Mouse (Mus musculus): ENCODE measurements around the gene Cdc42bpb. TPM values are rescaled to one million over a fixed set of nuclear protein-coding genes. Genes with fewer than 3 reads are reported as not detected.

Gene Cdc42bpb
- polyA plus RNA-seq, 1 experiment from 2014 or later, result 35.0 TPM

DNA sequence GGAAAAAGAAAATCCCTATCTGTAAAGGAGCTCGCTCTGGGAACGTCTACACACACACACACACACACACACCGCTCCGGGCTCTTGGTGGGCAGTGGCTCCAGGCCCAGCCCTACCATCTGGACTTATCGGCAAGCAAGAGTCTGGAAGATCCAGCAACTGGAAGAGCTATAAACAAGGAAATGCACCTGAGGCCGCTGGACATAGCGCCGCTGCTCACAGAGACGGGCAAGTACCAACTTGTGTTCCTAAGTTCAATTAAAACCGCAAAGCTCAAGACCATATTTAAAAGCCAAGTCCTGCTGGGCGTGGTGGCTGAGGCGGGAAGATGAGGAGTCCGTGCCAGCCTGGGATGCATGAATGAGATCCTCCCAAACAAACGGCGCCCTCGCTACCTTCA lies 16.8 kb downstream of the Cdc42bpb start:
- Histone ChIP-seq H3K27ac (no peak overlapping the region), H3K36me3 (no peaks in the 10 kb centered on the region), H3K27me3 (no peaks in the 10 kb centered on the region), H3K4me3 (no peak overlapping the region), H3K4me1 (peaks cover 50% of the 10 kb centered on the region), H3K4me2 (replicated peaks) (no peak overlapping the region), H3K9me3 (no peaks in the 10 kb centered on the region), H3K9ac (no peak overlapping the region)
- 88% methylated on average over 16 of the region's 16 CpGs for WGBS
- no peak for ATAC-seq (ENCODE audit: insufficient number of reproducible peaks, insufficient read depth, low FRiP score, low TSS enrichment)

DNA sequence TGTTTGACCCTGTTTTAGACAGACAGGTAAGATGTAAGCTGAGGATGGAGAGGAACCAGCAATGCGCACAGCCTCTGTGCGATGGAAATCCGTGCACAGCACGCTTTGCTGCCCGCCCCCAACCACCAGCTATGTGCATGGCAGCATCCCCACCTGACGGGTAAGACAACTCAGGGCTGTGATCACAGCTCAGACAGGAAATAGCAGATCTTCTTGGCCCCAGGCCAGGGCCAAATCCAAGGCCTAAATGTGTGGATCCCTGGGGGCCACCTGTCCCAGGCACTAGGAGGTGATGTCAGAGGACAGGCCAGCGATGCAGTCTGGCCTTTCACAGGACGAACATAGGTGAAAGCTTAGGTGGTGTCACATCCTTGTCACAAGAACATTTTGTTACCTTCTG lies 21.3 kb downstream of the Cdc42bpb start:
- no peak for ATAC-seq (ENCODE audit: insufficient number of reproducible peaks, insufficient read depth, low FRiP score, low TSS enrichment)
- WGBS, result 81% methylated on average over 8 of the region's 8 CpGs
- no peak overlapping the region for H3K27ac ChIP-seq
- peaks cover 39% of the 10 kb centered on the region; the same call in 1 of the 2 replicates for H3K4me1 ChIP-seq
- H3K4me2 ChIP-seq (replicated peaks), result no peak overlapping the region
- no peak overlapping the region for H3K4me3 ChIP-seq
- no peaks in the 10 kb centered on the region for H3K9me3 ChIP-seq
- no peaks in the 10 kb centered on the region for H3K27me3 ChIP-seq
- peaks cover 11% of the 10 kb centered on the region; the same call in 1 of the 2 replicates for H3K36me3 ChIP-seq
- no peak overlapping the region for H3K9ac ChIP-seq

DNA sequence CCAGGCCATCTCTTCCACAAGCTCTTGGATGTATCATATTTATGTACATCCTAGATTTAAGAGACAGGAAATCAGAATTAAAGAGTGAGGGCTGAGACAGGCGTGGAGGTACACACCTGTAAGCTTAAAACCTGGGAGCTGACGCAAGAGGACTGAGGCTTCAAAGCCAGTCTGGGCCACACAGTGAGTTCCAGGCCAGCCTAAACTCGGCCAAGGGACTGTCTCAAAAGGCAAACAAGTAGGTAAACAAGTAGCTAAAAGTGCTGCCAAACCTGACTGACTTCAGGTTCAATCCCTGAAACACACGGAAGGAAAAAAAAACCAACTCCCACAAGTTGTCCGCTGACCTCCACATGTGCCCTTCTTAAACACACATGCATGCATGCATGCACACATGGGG lies 23.4 kb downstream of the Cdc42bpb start:
- Histone ChIP-seq H3K4me2 (replicated peaks) (no peak overlapping the region), H3K36me3 (peaks cover 11% of the 10 kb centered on the region; the same call in 1 of the 2 replicates), H3K27me3 (no peaks in the 10 kb centered on the region), H3K4me1 (peaks cover 42% of the 10 kb centered on the region; the same call in 1 of the 2 replicates), H3K9ac (no peak overlapping the region), H3K27ac (no peak overlapping the region), H3K4me3 (no peak overlapping the region), H3K9me3 (no peaks in the 10 kb centered on the region)
- 74% methylated on average over 5 of the region's 5 CpGs for WGBS
- no peak for ATAC-seq (ENCODE audit: insufficient number of reproducible peaks, insufficient read depth, low FRiP score, low TSS enrichment)

DNA sequence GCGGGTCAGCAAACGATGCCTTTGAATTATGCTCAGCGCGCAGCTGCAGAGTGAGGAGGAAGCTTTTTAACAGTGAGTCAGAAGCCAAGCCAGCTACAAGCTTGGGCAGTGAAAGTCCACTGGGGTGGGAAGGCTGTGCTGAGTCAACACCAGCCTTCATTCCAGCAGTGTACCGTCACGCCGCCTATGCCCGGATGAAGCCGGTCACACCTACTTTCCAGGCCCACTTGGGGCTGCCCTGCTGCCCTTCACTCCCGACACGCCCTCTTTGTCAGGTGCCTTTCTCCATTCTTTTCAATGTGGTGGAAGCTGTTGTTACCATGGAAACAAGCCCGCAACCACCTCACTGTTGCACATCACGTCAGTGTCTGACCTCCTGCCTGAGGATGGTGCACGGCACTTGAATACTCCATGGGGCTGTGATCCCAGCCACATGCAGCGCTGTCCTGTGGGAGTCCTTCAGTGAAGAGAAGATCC lies 24.0 kb downstream of the Cdc42bpb start:
- ATAC-seq (ENCODE audit: insufficient number of reproducible peaks, insufficient read depth, low FRiP score, low TSS enrichment), result no peak
- Histone ChIP-seq H3K4me3 (no peak overlapping the region), H3K9ac (no peak overlapping the region), H3K9me3 (no peaks in the 10 kb centered on the region), H3K4me2 (replicated peaks) (no peak overlapping the region), H3K27me3 (no peaks in the 10 kb centered on the region), H3K4me1 (peaks cover 42% of the 10 kb centered on the region; the same call in 1 of the 2 replicates), H3K36me3 (peaks cover 11% of the 10 kb centered on the region; the same call in 1 of the 2 replicates), H3K27ac (no peak overlapping the region)
- WGBS, result 78% methylated on average over 15 of the region's 15 CpGs

DNA sequence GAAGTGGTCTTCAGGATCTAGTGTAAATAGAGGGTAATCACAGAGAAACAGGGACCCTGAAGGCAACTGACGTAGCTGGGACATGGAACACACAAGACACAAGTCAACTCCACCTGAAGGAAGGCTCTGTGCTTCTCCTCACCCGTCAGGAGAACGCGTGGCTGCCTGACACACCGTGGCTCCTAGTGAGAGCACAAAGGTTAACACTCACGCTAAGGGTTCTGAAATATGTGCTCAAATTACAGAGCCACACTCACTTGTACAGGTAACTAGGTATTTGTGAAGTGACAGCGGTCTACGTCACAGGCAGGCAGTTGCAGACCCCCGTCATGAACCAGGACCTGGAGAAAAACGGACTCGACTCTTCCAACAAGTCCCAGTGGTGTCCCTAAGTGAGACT lies 24.5 kb downstream of the Cdc42bpb start:
- 86% methylated on average over 11 of the region's 11 CpGs for WGBS
- no peak for ATAC-seq (ENCODE audit: insufficient number of reproducible peaks, insufficient read depth, low FRiP score, low TSS enrichment)
- H3K36me3 ChIP-seq, result peaks cover 11% of the 10 kb centered on the region; the same call in 1 of the 2 replicates
- H3K27ac ChIP-seq, result no peak overlapping the region
- H3K4me2 ChIP-seq (replicated peaks), result no peak overlapping the region
- no peaks in the 10 kb centered on the region for H3K9me3 ChIP-seq
- peaks cover 37% of the 10 kb centered on the region; the same call in 1 of the 2 replicates for H3K4me1 ChIP-seq
- H3K4me3 ChIP-seq, result no peak overlapping the region
- no peak overlapping the region for H3K9ac ChIP-seq
- no peaks in the 10 kb centered on the region for H3K27me3 ChIP-seq

DNA sequence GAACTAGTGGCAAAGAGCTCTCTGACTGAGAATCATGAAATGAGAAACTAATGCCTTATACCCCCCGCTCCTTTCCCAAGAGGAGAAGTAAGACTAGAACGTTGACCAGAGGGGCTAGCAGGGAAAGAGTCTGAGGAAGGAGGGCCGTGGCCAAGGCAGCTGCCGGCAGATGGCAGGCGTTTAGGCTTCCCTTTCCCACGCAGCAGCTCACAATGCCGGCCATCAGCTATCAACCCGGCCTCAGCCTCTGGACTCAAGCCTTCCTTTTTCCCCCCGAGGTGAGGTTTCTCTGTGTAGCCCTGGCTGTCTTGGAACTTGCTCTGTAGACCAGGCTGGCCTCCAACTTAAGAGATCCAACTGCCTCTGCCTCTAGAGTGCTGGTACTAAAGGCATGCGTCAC lies 25.0 kb downstream of the Cdc42bpb start:
- Histone ChIP-seq H3K9me3 (no peaks in the 10 kb centered on the region), H3K4me2 (replicated peaks) (no peak overlapping the region), H3K27ac (no peak overlapping the region), H3K4me1 (peaks cover 32% of the 10 kb centered on the region; the same call in 1 of the 2 replicates), H3K9ac (no peak overlapping the region), H3K4me3 (no peak overlapping the region), H3K27me3 (no peaks in the 10 kb centered on the region), H3K36me3 (peaks cover 11% of the 10 kb centered on the region; the same call in 1 of the 2 replicates)
- WGBS, result 78% methylated on average over 10 of the region's 10 CpGs
- no peak for ATAC-seq (ENCODE audit: insufficient number of reproducible peaks, insufficient read depth, low FRiP score, low TSS enrichment)

DNA sequence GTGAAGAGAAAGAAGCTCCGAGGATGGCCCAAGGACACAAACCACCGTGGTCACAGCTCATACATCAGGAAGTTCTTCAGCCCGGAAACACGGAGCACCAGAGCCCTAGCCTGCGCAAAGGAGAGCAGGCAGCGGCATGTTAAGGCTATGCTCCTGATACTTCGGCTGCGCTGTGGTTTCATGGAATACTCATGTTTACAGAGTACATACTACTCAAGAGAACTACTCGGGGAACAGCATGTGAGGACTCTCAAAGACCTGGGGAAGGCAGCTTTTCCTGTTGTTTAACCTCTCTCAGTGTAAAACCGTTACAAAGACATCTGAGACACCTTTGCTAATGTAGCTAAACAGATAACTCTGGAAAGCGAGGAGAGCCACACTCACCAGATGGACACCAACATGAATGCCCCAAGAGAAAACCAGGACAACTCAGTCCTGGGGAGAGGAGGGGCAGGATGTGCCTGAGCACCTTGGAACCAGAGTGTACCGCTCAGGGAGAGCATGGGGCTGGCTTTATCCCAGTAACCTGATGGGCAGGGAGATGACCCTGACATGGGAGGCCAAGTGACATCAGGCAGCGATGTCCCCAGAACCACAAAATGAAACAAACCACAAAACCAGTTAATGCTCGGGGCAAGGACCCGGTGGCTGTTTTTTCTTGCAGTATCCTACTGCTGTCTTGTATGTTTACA lies 27.8 kb downstream of the Cdc42bpb start:
- no peaks in the 10 kb centered on the region for H3K9me3 ChIP-seq
- H3K9ac ChIP-seq, result no peak overlapping the region
- peaks cover 11% of the 10 kb centered on the region; the same call in 1 of the 2 replicates for H3K36me3 ChIP-seq
- H3K27me3 ChIP-seq, result no peaks in the 10 kb centered on the region
- H3K4me2 ChIP-seq (replicated peaks), result no peak overlapping the region
- H3K4me1 ChIP-seq, result peaks cover 22% of the 10 kb centered on the region; the same call in 1 of the 2 replicates
- ATAC-seq (ENCODE audit: insufficient number of reproducible peaks, insufficient read depth, low FRiP score, low TSS enrichment), result no peak
- H3K4me3 ChIP-seq, result no peak overlapping the region
- no peak overlapping the region for H3K27ac ChIP-seq
- 90% methylated on average over 15 of the region's 15 CpGs for WGBS

DNA sequence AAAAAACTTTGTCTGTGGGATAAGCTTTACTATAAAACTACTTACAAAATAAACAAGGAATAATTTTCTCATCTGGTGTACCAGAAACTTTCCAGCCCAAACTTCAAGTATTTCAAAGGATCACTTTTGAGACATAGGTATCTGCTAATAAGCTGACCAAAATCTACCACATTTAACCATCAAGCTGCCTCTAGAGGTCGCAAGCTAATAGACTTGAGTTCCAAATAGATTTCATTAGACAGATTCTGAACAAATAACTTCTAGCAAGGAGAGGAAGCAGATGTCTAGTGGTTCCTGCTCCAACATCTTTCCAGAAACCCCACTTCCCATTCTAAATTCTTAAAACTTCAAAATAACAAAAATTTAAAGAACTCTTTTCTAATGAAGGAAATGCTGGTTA lies 33.6 kb downstream of the Cdc42bpb start:
- H3K4me1 ChIP-seq, result peaks cover 6% of the 10 kb centered on the region; the same call in 1 of the 2 replicates
- no peaks in the 10 kb centered on the region for H3K9me3 ChIP-seq
- H3K36me3 ChIP-seq, result peaks cover 39% of the 10 kb centered on the region
- H3K4me2 ChIP-seq (replicated peaks), result no peak overlapping the region
- H3K27ac ChIP-seq, result no peak overlapping the region
- WGBS, result 67% methylated on average over 1 of the region's 1 CpGs
- H3K9ac ChIP-seq, result no peak overlapping the region
- no peak for ATAC-seq (ENCODE audit: insufficient number of reproducible peaks, insufficient read depth, low FRiP score, low TSS enrichment)
- H3K27me3 ChIP-seq, result no peaks in the 10 kb centered on the region
- H3K4me3 ChIP-seq, result no peak overlapping the region

DNA sequence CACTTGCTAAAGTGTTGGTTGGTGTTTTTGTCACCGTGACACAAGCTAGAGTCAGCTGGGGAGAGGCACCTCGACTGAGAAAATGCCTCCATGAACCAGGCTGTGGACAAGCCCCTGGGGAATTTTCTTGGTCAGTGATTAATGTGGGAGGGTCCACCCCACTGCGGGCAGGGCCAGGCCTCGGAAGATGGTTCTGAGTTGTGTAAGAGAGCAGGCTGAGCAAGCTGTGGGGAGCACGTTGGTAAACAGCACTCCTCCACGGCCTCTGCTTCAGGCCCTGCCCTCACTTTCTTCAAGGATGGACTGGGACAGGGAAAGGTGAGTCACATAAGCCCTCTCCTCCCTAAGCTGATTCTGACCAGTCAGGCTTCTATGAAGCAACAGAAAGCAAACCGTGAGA lies 36.8 kb downstream of the Cdc42bpb start:
- H3K9me3 ChIP-seq, result no peaks in the 10 kb centered on the region
- peaks cover 72% of the 10 kb centered on the region for H3K36me3 ChIP-seq
- no peak for ATAC-seq (ENCODE audit: insufficient number of reproducible peaks, insufficient read depth, low FRiP score, low TSS enrichment)
- WGBS, result 81% methylated on average over 7 of the region's 7 CpGs
- H3K4me1 ChIP-seq, result no peaks in the 10 kb centered on the region
- H3K27ac ChIP-seq, result no peak overlapping the region
- H3K4me2 ChIP-seq (replicated peaks), result no peak overlapping the region
- H3K9ac ChIP-seq, result no peak overlapping the region
- no peaks in the 10 kb centered on the region for H3K27me3 ChIP-seq
- H3K4me3 ChIP-seq, result no peak overlapping the region

DNA sequence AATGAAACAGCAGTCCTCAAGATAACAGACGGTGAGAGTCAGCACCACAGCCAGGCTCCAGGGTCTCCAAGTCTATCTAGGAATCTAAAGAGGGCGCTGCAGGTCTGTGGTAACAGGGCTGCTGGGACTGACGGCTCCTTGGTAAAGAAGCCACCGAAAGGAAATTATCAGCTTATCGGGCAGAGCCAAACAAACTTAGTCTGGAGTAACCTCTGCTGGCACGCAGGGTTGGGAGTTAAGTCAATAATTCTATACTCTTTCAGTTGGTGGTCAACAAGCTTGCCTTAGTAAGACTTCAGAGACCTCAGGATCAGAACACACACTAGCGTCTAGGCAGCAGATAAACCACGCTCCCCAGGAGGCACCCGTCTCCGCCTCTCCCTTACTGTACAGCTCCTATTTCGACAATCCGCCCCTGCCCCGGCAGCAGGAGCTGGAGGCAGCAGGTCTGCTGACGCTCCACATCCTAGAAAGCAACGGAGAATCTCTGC lies 39.6 kb downstream of the Cdc42bpb start:
- peaks cover 83% of the 10 kb centered on the region for H3K36me3 ChIP-seq
- 74% methylated on average over 15 of the region's 15 CpGs for WGBS
- ATAC-seq (ENCODE audit: insufficient number of reproducible peaks, insufficient read depth, low FRiP score, low TSS enrichment), result no peak
- no peaks in the 10 kb centered on the region for H3K4me1 ChIP-seq
- H3K9me3 ChIP-seq, result no peaks in the 10 kb centered on the region
- no peak overlapping the region for H3K4me2 ChIP-seq (replicated peaks)
- no peak overlapping the region for H3K27ac ChIP-seq
- no peak overlapping the region for H3K9ac ChIP-seq
- no peak overlapping the region for H3K4me3 ChIP-seq
- no peaks in the 10 kb centered on the region for H3K27me3 ChIP-seq

DNA sequence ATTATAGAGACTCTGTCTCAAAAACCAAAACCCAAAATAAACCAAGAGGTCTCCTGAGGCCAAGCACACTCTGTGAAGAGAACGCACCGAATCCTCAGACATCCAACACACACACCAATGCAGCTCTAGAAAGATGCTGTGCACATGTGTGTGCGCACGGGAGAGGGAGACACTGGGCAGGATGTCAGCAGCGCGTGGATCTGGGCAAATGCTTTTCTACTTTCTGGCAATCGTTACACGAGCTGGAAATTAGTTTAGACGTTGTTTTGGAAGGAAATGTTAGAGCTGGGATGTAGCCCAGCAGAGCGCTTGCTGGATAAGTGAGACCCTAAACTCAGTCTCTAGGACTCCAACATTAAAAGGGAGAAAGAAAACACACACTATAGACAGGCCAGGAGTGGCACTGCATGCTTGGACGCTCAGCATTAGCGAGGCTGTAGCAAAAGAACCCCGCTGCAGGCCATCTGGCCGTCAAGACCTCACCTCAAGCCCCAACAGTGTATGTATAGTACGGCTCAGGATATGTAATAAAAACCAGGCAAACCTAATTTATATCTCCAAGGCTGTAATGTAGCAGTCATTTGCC lies 44.4 kb downstream of the Cdc42bpb start:
- WGBS, result 66% methylated on average over 15 of the region's 15 CpGs
- Histone ChIP-seq H3K36me3 (peaks cover 62% of the 10 kb centered on the region), H3K27me3 (no peaks in the 10 kb centered on the region), H3K9ac (no peak overlapping the region), H3K27ac (no peak overlapping the region), H3K9me3 (no peaks in the 10 kb centered on the region), H3K4me2 (replicated peaks) (no peak overlapping the region), H3K4me3 (no peak overlapping the region), H3K4me1 (no peaks in the 10 kb centered on the region)
- no peak for ATAC-seq (ENCODE audit: insufficient number of reproducible peaks, insufficient read depth, low FRiP score, low TSS enrichment)

DNA sequence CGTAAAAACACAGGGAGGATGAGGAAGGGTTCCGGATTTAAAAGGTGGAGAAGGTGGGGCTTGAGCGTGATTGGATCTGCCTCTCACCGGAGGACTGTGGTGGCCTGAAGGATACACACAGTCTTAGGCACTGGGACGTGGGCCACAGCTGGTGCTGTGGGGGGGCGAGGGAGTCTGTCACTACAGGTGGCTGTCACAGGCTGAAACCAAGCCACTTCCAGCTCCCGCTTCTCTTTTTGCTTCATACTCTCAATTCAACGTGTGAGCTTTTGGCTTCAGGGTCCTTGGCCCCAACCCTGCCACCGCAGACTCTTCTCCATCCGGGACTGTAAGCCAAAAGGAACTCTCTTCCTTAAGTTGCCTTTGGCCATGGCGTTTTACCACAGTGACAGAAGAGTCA lies 45.1 kb downstream of the Cdc42bpb start:
- no peak overlapping the region for H3K27ac ChIP-seq
- ATAC-seq (ENCODE audit: insufficient number of reproducible peaks, insufficient read depth, low FRiP score, low TSS enrichment), result no peak
- no peak overlapping the region for H3K4me3 ChIP-seq
- H3K4me1 ChIP-seq, result no peaks in the 10 kb centered on the region
- H3K9ac ChIP-seq, result no peak overlapping the region
- 92% methylated on average over 11 of the region's 11 CpGs for WGBS
- no peak overlapping the region for H3K4me2 ChIP-seq (replicated peaks)
- no peaks in the 10 kb centered on the region for H3K9me3 ChIP-seq
- H3K36me3 ChIP-seq, result peaks cover 62% of the 10 kb centered on the region
- H3K27me3 ChIP-seq, result no peaks in the 10 kb centered on the region

All from embryonic facial prominence, embryonic 12.5 days (tissue).